Mouse (Mus musculus) testis, adult 2 months (tissue): ENCODE measurements at regions not wholly inside any gene's neighbourhood (a gene's known extent, or its start where the extent isn't known, plus 50 kb on each side); places are given as distances from the start of the nearest gene placed in this dataset.

Experiments
- H3K27ac ChIP-seq: fragments of 200-500 bp; 2 replicates; pipeline ENCODE4 v1.5.1; 2012; ENCODE audit warnings: low read depth, low read length; ENCODE audit not compliant: control insufficient read depth, insufficient read depth
- H3K27me3 ChIP-seq: fragments of 200-500 bp; 2 replicates; pipeline ENCODE4 v1.6.1; 2012; ENCODE audit warnings: mild to moderate bottlenecking, low read length, moderate library complexity; ENCODE audit not compliant: control insufficient read depth, insufficient read depth
- H3K36me3 ChIP-seq: fragments of 200-500 bp; 2 replicates; pipeline ENCODE4 v1.6.1; 2012; ENCODE audit warnings: mild to moderate bottlenecking, low read length; ENCODE audit not compliant: control insufficient read depth, insufficient read depth
- H3K4me1 ChIP-seq: fragments of 200-500 bp; 2 replicates; pipeline ENCODE4 v1.6.1; 2012; ENCODE audit warnings: low read length; ENCODE audit not compliant: control insufficient read depth, insufficient read depth
- H3K4me3 ChIP-seq: fragments of 200-500 bp; 2 replicates; pipeline ENCODE4 v1.5.1; 2012; ENCODE audit warnings: low read depth, mild to moderate bottlenecking, low read length, moderate library complexity, mixed read lengths; ENCODE audit not compliant: control insufficient read depth
- CTCF ChIP-seq: fragments of 200-500 bp; IDR thresholded peaks from 2 replicates; pipeline ENCODE4 v1.5.1; 2012; ENCODE audit warnings: low read depth, mild to moderate bottlenecking, inconsistent platforms, low read length, moderate library complexity; ENCODE audit not compliant: control insufficient read depth, insufficient read depth, insufficient replicate concordance
- POLR2A ChIP-seq: fragments of 200-500 bp; IDR thresholded peaks from 2 replicates; pipeline ENCODE4 v1.6.1; 2012; ENCODE audit warnings: low read depth, mild to moderate bottlenecking, inconsistent platforms, low read length, moderate library complexity; ENCODE audit not compliant: control insufficient read depth

DNA sequence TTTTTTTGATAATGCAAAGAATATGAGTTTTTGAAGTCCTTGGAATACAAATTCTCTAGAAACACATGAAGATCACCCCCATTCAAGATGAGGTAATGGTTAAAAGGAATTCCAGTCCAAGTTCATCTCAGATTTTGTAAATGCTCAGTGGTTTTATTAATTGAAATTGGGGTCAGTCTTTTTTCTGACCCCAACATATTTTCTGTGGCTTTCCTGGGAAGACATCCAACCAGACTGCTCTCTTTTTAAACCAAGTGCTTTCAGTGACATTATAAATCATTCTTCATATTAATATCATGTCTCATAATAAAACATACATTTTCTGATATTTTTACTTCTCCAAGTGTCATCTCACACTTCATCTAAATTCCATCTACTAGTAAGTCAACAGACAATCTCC lies 725.0 kb upstream of the Kirrel3 start:
- H3K27ac ChIP-seq, result no peak overlapping the region
- H3K36me3 ChIP-seq, result no peaks in the 10 kb centered on the region
- no peaks in the 10 kb centered on the region for H3K27me3 ChIP-seq
- TF ChIP-seq POLR2A, result no peak
- TF ChIP-seq CTCF, result no peak
- H3K4me3 ChIP-seq, result no peak overlapping the region
- H3K4me1 ChIP-seq, result no peaks in the 10 kb centered on the region

GRCm38 (mm10) chr9:33766235-33766634 lies 719.5 kb upstream of the Kirrel3 start:
- Histone ChIP-seq H3K27ac (no peak overlapping the region), H3K4me1 (no peaks in the 10 kb centered on the region), H3K36me3 (no peaks in the 10 kb centered on the region), H3K4me3 (no peak overlapping the region), H3K27me3 (no peaks in the 10 kb centered on the region)
- TF ChIP-seq POLR2A (no peak), CTCF (no peak)

- Histone ChIP-seq H3K36me3 (no peaks in the 10 kb centered on the region), H3K27ac (no peak overlapping the region), H3K27me3 (no peaks in the 10 kb centered on the region), H3K4me3 (no peak overlapping the region), H3K4me1 (no peaks in the 10 kb centered on the region)
- TF ChIP-seq CTCF (no peak), POLR2A (no peak)
Observed at GRCm38 (mm10) chr9:33769811-33770210, 715.9 kb upstream of the Kirrel3 start.

GRCm38 (mm10) chr9:33774178-33774577 lies 711.5 kb upstream of the Kirrel3 start:
- TF ChIP-seq CTCF (no peak), POLR2A (no peak)
- H3K27ac ChIP-seq, result no peak overlapping the region
- no peaks in the 10 kb centered on the region for H3K4me1 ChIP-seq
- H3K36me3 ChIP-seq, result no peaks in the 10 kb centered on the region
- H3K4me3 ChIP-seq, result no peak overlapping the region
- no peaks in the 10 kb centered on the region for H3K27me3 ChIP-seq

DNA sequence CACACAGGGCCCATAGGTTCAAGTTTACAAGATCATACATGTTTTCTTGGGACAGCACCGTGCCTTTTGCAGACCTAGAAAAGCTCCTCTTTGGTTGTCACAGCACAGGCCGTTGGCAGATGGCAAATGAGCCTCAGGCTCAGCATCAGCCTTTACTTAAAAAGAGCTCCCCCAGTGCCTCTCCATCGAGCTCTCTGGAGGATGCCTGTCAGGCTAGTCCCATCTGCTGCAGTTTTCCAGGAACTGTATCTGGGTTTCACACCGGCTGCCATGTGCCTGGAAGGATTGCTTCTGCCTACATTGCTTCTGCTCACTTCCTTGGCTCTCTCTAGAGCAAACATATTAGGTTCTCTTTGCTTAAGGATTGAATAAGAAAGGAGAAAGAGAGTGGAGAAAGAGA lies 695.1 kb upstream of the Kirrel3 start:
- Histone ChIP-seq H3K4me1 (no peaks in the 10 kb centered on the region), H3K4me3 (no peak overlapping the region)
- TF ChIP-seq CTCF (no peak), POLR2A (no peak)

GRCm38 (mm10) chr9:33800250-33800649 lies 685.4 kb upstream of the Kirrel3 start:
- no peak overlapping the region for H3K27ac ChIP-seq
- H3K27me3 ChIP-seq, result no peaks in the 10 kb centered on the region
- H3K4me3 ChIP-seq, result no peak overlapping the region
- H3K4me1 ChIP-seq, result no peaks in the 10 kb centered on the region
- TF ChIP-seq POLR2A, result no peak
- no peaks in the 10 kb centered on the region for H3K36me3 ChIP-seq

More for the DNA sequence above, 695.1 kb upstream of the Kirrel3 start:
- Histone ChIP-seq H3K27ac (no peak overlapping the region), H3K36me3 (no peaks in the 10 kb centered on the region), H3K27me3 (no peaks in the 10 kb centered on the region)

- no peaks in the 10 kb centered on the region for H3K27me3 ChIP-seq
Observed at GRCm38 (mm10) chr9:33800763-33801162, 684.9 kb upstream of the Kirrel3 start.

DNA sequence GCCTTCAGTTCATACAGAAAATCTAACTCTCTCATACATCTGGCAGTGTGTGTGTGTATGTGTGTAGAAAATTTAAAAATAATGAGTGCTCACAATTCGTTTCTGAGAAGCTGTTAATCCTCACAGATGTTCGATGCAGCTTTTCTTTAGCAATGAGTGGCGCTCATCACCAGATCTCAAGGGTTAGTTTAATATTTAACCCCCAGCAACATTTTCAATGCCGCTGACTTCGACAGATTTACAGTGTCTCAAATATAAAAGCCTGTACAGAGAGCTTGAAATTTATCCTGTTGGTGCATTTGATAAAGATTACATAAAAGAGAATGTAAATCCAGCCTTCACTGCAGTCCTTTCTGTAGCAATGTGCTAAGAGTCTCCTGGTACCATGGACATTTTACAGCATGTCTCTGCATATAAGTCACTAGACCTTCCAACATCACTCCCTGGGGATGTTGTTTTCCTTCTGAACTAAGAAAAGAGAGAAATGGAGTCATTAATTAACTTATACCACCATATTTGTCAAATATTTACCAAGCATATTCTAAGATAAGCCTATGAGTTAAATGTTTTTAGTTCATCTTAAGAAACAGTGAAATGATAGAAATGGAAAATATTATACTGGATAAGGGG lies 670.8 kb upstream of the Kirrel3 start:
- TF ChIP-seq CTCF, result no peak
- H3K27me3 ChIP-seq, result no peaks in the 10 kb centered on the region
- H3K4me3 ChIP-seq, result no peak overlapping the region
- no peaks in the 10 kb centered on the region for H3K4me1 ChIP-seq
- no peaks in the 10 kb centered on the region for H3K36me3 ChIP-seq
- H3K27ac ChIP-seq, result no peak overlapping the region

More at GRCm38 (mm10) chr9:33800763-33801162, 684.9 kb upstream of the Kirrel3 start:
- H3K4me3 ChIP-seq, result no peak overlapping the region
- TF ChIP-seq CTCF, result no peak
- no peak for TF ChIP-seq POLR2A
- H3K4me1 ChIP-seq, result no peaks in the 10 kb centered on the region
- H3K36me3 ChIP-seq, result no peaks in the 10 kb centered on the region
- no peak overlapping the region for H3K27ac ChIP-seq
